Mouse (Mus musculus) embryonic facial prominence, embryonic 11.5 days (tissue): ENCODE measurements around the gene Ube2e1. TPM values are rescaled to one million over a fixed set of nuclear protein-coding genes. Genes with fewer than 3 reads are reported as not detected.
A peak's percentile ranks its signal among the peaks of the same experiment; 100 is the strongest.

ENCODE experiments used
- ATAC-seq: fragments of 200-750 bp; cut with Nextera tagmentation; replicated peaks from 2 replicates; pipeline ENCODE4 v1.8.0; 2017; ENCODE audit warnings: low read depth; ENCODE audit not compliant: insufficient number of reproducible peaks, low FRiP score, low TSS enrichment
- DNase-seq: peaks from one replicate; pipeline ENCODE4 v3.0.0-alpha.2; 2015; ENCODE audit warnings: low spot score
- H3K27ac ChIP-seq: fragments of 300-500 bp; sonication (generic); replicated peaks from 2 replicates; pipeline ENCODE4 v1.5.1; 2014; ENCODE audit warnings: mild to moderate bottlenecking, low read depth, low read length, control low read depth
- H3K27me3 ChIP-seq: fragments of 300-500 bp; sonication (generic); 2 replicates; pipeline ENCODE4 v1.6.1; 2014; ENCODE audit warnings: mild to moderate bottlenecking, low read length, moderate library complexity, mixed read lengths; ENCODE audit not compliant: control insufficient read depth, insufficient read depth
- H3K36me3 ChIP-seq: fragments of 300-500 bp; sonication (generic); replicated peaks from 2 replicates; pipeline ENCODE4 v1.6.1; 2014; ENCODE audit warnings: low read depth, mild to moderate bottlenecking, low read length, moderate library complexity, mixed read lengths; ENCODE audit not compliant: control insufficient read depth, insufficient read depth
- H3K4me1 ChIP-seq: fragments of 300-500 bp; sonication (generic); 2 replicates; pipeline ENCODE4 v1.6.1; 2014; ENCODE audit warnings: low read length, mixed read lengths; ENCODE audit not compliant: control insufficient read depth, insufficient read depth
- H3K4me2 ChIP-seq: fragments of 300-500 bp; sonication (generic); 2 replicates; pipeline ENCODE4 v1.6.1; 2014; ENCODE audit warnings: low read depth, mild to moderate bottlenecking, control low read depth, low read length, moderate library complexity
- H3K4me3 ChIP-seq: fragments of 300-500 bp; sonication (generic); 2 replicates; pipeline ENCODE4 v1.5.1; 2014; ENCODE audit warnings: low read depth, low read length, control low read depth
- H3K9ac ChIP-seq: fragments of 300-500 bp; sonication (generic); replicated peaks from 2 replicates; pipeline ENCODE4 v1.6.1; 2014; ENCODE audit warnings: mild to moderate bottlenecking, control low read depth, low read length
- H3K9me3 ChIP-seq: fragments of 300-500 bp; sonication (generic); replicated peaks from 2 replicates; pipeline ENCODE4 v1.6.1; 2016; ENCODE audit warnings: mild to moderate bottlenecking, low read length, inconsistent platforms, mixed read lengths; ENCODE audit not compliant: control insufficient read depth
- WGBS: fragments of 180-500 bp; shearing (Covaris S2); extraction: QIAGEN DNeasy Blood & Tissue Kit; methylation state at CpG from one replicate; pipeline ENCODE4 v1.1.7; 2014; 5-methylcytosine and 5-hydroxymethylcytosine counted together
- polyA plus RNA-seq: library from polyadenylated mRNA; unstranded; fragments of >200 nt; fragmentation: Nextera tagmentation; extraction: Ambion mirVana; gene quantifications from 2 replicates; pipeline ENCODE4 v1.2.1, GENCODE M21; 2014

The Ube2e1 gene
- 62.2 and 67.0 TPM in 2 replicates for polyA plus RNA-seq

GRCm38 (mm10) chr14:18331693-18332131 is at the start of gene Ube2e1:
TSS of gene Ube2e1 (minus strand) at chr14:18331859.
- no peaks in the 10 kb centered on the region for H3K9me3 ChIP-seq
- 0 out of 2 replicates have a peak within 1 kb of the TSS, but pooled peaks have one; percentile 41 for H3K27ac ChIP-seq
- DNase-seq (peak; percentile 80), ATAC-seq (peak; percentile 88)
- no peaks in the 10 kb centered on the region; the same call in 1 of the 2 replicates for H3K4me1 ChIP-seq
- H3K4me3 ChIP-seq = peak within 1 kb of the TSS; percentile 94
- H3K9ac ChIP-seq = peak within 1 kb of the TSS; percentile 98
- no peaks in the 10 kb centered on the region for H3K36me3 ChIP-seq
- H3K27me3 ChIP-seq = no peaks in the 10 kb centered on the region
- H3K4me2 ChIP-seq = peak within 1 kb of the TSS; percentile 75
- WGBS = under 1% methylated on average over 16 of the region's 39 CpGs

GRCm38 (mm10) chr14:18379841-18380240 is 48.2 kb upstream of the Ube2e1 start:
- Histone ChIP-seq H3K27me3 (no peaks in the 10 kb centered on the region), H3K9ac (no peak overlapping the region), H3K9me3 (no peaks in the 10 kb centered on the region), H3K4me2 (no peak overlapping the region), H3K27ac (no peak overlapping the region), H3K36me3 (no peaks in the 10 kb centered on the region), H3K4me1 (no peaks in the 10 kb centered on the region), H3K4me3 (no peak overlapping the region)
- WGBS = 80% methylated on average over 5 of the region's 5 CpGs
- no peak for DNase-seq
- ATAC-seq = no peak

- Histone ChIP-seq H3K9me3 (no peaks in the 10 kb centered on the region), H3K27ac (no peak overlapping the region), H3K9ac (no peak overlapping the region), H3K4me1 (no peaks in the 10 kb centered on the region), H3K36me3 (no peaks in the 10 kb centered on the region), H3K4me2 (no peak overlapping the region), H3K27me3 (no peaks in the 10 kb centered on the region), H3K4me3 (no peak overlapping the region)
- DNase-seq (peak; percentile 27), ATAC-seq (no peak; the same call in 1 of the 2 replicates)
- WGBS = 68% methylated on average over 8 of the region's 8 CpGs
Observed at GRCm38 (mm10) chr14:18377944-18378575, 46.4 kb upstream of the Ube2e1 start.

GRCm38 (mm10) chr14:18376206-18376605 is 44.5 kb upstream of the Ube2e1 start:
- Histone ChIP-seq H3K27me3 (no peaks in the 10 kb centered on the region), H3K36me3 (no peaks in the 10 kb centered on the region), H3K9ac (no peak overlapping the region), H3K4me2 (no peak overlapping the region), H3K9me3 (no peaks in the 10 kb centered on the region), H3K4me3 (no peak overlapping the region), H3K27ac (no peak overlapping the region), H3K4me1 (no peaks in the 10 kb centered on the region)
- no peak for DNase-seq
- no peak for ATAC-seq
- 84% methylated on average over 3 of the region's 3 CpGs for WGBS

GRCm38 (mm10) chr14:18373758-18374405 is 42.2 kb upstream of the Ube2e1 start:
- Histone ChIP-seq H3K27me3 (no peaks in the 10 kb centered on the region), H3K9ac (no peak overlapping the region), H3K27ac (no peak overlapping the region), H3K4me1 (no peaks in the 10 kb centered on the region), H3K4me3 (no peak overlapping the region), H3K36me3 (no peaks in the 10 kb centered on the region), H3K9me3 (no peaks in the 10 kb centered on the region), H3K4me2 (no peak overlapping the region)
- ATAC-seq (peak; percentile 11; the same call in 1 of the 2 replicates), DNase-seq (no peak)
- WGBS = 70% methylated on average over 6 of the region's 6 CpGs

GRCm38 (mm10) chr14:18372761-18373610 is 41.3 kb upstream of the Ube2e1 start:
- ATAC-seq (no peak; the same call in 1 of the 2 replicates), DNase-seq (peak; percentile 31)
- Histone ChIP-seq H3K4me2 (no peak overlapping the region), H3K9me3 (no peaks in the 10 kb centered on the region), H3K4me3 (no peak overlapping the region), H3K27me3 (no peaks in the 10 kb centered on the region), H3K4me1 (no peaks in the 10 kb centered on the region), H3K27ac (no peak overlapping the region), H3K36me3 (no peaks in the 10 kb centered on the region), H3K9ac (no peak overlapping the region)
- 69% methylated on average over 9 of the region's 9 CpGs for WGBS

- no peaks in the 10 kb centered on the region for H3K4me1 ChIP-seq
- no peaks in the 10 kb centered on the region for H3K9me3 ChIP-seq
- no peaks in the 10 kb centered on the region for H3K36me3 ChIP-seq
- no peaks in the 10 kb centered on the region for H3K27me3 ChIP-seq
- ATAC-seq (no peak), DNase-seq (no peak)
- no peak overlapping the region for H3K4me2 ChIP-seq
- H3K27ac ChIP-seq = no peak overlapping the region
- no peak overlapping the region for H3K9ac ChIP-seq
- H3K4me3 ChIP-seq = no peak overlapping the region
Observed at GRCm38 (mm10) chr14:18369031-18369430, 37.4 kb upstream of the Ube2e1 start.
